Mouse (Mus musculus) limb, embryonic 12.5 days (tissue): Measurements from ENCODE around the gene Nsf. TPM values are rescaled to one million over a fixed set of nuclear protein-coding genes. Genes with fewer than 3 reads are reported as not detected.

Experiments
- polyA plus RNA-seq: library from polyadenylated mRNA; unstranded; fragments of >200 nt; fragmentation: Nextera tagmentation; extraction: Ambion mirVana; gene quantifications from 2 replicates; pipeline ENCODE4 v1.2.1, GENCODE M21; 2016

Gene Nsf
- polyA plus RNA-seq, 1 experiment from 2014 or later, result 59.0 TPM

Other genes with a start within 250 kb of the Nsf start
- 1.5 and 1.9 TPM in 2 replicates for gene Wnt9b, start 204.2 kb downstream of the Nsf start, polyA plus RNA-seq
- gene Wnt3, start 179.9 kb downstream of the Nsf start, polyA plus RNA-seq, result 8.0 and 9.8 TPM in 2 replicates
- 75.5 and 79.8 TPM in 2 replicates for gene Arf2, start 12.7 kb upstream of the Nsf start, polyA plus RNA-seq
- 0.31 and 0.38 TPM in 2 replicates for gene Crhr1, start 178.8 kb upstream of the Nsf start, polyA plus RNA-seq
- not detected in 2 replicates for gene Sppl2c, start 232.3 kb upstream of the Nsf start, polyA plus RNA-seq